Mouse (Mus musculus): ENCODE data around the gene Adgra1. TPM values are rescaled to one million over a fixed set of nuclear protein-coding genes. Genes with fewer than 3 reads are reported as not detected.

The Adgra1 gene
- 0.21 and 0.38 TPM in 2 replicates for polyA plus RNA-seq (2012; rRNA removed)

DNA sequence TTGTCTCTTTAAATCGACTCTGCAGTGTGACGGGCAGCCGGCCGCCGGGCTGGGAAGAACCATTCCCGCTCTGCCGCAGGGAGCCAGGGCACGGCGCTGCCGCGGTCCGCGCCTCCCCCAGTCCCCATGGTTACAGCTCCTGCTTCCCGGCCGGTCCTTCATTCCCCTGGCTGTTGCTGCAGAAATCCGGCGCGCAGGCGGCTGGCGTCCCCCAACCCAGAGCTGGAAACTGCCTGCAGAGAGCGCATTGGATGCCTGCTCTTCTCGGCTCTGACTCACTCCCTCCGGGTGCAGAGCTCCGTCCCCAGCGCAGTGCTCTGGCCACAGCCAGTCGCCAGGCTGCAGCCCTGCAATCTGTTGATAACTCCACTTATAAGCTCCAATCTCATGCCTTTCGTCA is at the start of gene Adgra1:
Adgra1 (plus strand) TSS at position 139 of the 400 bp plus-strand sequence.

DNA sequence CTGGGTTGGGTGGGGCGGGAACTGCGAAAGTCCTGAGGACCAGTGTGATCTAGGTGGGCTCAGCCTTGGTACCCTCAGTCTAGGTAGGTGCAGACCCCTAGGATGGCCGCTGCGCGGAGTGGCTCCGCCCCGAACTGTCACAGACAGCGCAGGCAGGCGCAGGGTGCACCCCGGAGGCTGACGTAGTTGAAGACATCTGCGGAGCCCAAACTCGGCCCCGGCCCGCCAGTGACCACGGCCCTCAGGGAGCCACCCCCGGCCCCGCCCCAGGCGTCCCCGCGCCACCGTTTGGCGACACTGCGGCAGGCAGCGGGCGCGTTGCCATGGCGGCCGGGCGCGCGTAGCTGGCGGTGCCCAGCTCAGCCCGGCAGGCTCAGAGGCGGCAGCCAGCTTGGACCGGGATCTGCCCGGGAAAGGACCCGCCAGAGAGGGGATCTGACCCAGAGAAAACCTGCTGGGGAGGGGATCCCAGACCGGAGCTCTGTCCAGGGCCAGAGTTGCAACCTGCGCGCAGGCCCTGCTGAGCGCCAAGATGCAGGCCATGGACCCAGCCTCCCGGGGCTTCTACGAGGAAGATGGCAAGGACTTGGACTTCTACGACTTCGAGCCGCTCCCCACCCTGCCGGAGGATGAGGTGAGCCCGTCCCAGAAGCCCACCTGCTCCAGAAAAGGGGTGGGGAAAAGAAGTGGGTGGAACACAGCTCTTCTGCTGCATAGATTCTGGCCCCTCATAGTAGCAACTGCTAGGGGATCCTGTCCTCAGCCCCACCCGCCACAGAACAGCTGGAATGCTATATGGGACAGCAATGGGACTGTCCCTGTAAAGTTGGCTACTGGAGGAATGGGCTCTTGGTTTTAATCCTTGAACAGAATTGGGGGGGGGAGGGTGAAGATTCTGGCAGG is 60.9 kb downstream of the Adgra1 start, which contains the start of gene Kndc1:
Kndc1 (plus strand) TSS at position 42 of the 903 bp plus-strand sequence.

Other genes starting within 250 kb of the Adgra1 start
- gene Cfap46, start 150.4 kb upstream of the Adgra1 start, polyA plus RNA-seq (2012; rRNA removed) = 0.10 and 0.12 TPM in 2 replicates
- 0.26 and 0.41 TPM in 2 replicates for gene Kndc1, start 60.5 kb downstream of the Adgra1 start, polyA plus RNA-seq (2012; rRNA removed)
- gene Utf1, start 109.6 kb downstream of the Adgra1 start, polyA plus RNA-seq (2012; rRNA removed) = 0.23 TPM in 1 of 2 replicates, not detected in the other
- gene 6430531B16Rik, start 144.6 kb downstream of the Adgra1 start, polyA plus RNA-seq (2012; rRNA removed) = 0.16 TPM in 2 replicates
- gene Adam8, start 158.4 kb downstream of the Adgra1 start, polyA plus RNA-seq (2012; rRNA removed) = 4.5 and 5.3 TPM in 2 replicates
- gene Zfp511, start 202.2 kb downstream of the Adgra1 start, polyA plus RNA-seq (2012; rRNA removed) = 55.6 and 88.0 TPM in 2 replicates
- gene Tubgcp2, start 202.5 kb downstream of the Adgra1 start, polyA plus RNA-seq (2012; rRNA removed) = 13.5 and 15.3 TPM in 2 replicates
- gene Msx3, start 214.9 kb downstream of the Adgra1 start, polyA plus RNA-seq (2012; rRNA removed) = 0.08 and 0.16 TPM in 2 replicates
- 4.1 and 5.0 TPM in 2 replicates for gene Caly, start 248.4 kb downstream of the Adgra1 start, polyA plus RNA-seq (2012; rRNA removed)

Data from colon, adult 2 months (tissue).